Mouse (Mus musculus) liver, embryonic 16.5 days (tissue): ENCODE data around the gene Zfyve28. TPM values are rescaled to one million over a fixed set of nuclear protein-coding genes. Genes with fewer than 3 reads are reported as not detected.

Experiments
- ATAC-seq: fragments of 200-750 bp; cut with Nextera tagmentation; 2 replicates; pipeline ENCODE4 v1.8.0; 2017; ENCODE audit warnings: low read depth, mild to moderate bottlenecking, moderate number of reproducible peaks, moderate library complexity
- H3K27ac ChIP-seq: fragments of 300-500 bp; sonication (generic); 2 replicates; pipeline ENCODE4 v1.5.1; 2014; ENCODE audit warnings: mild to moderate bottlenecking, low read length
- H3K27me3 ChIP-seq: fragments of 300-500 bp; sonication (generic); 2 replicates; pipeline ENCODE4 v1.6.1; 2014; ENCODE audit warnings: low read depth, low read length, mixed read lengths; ENCODE audit not compliant: control insufficient read depth, insufficient read depth
- H3K36me3 ChIP-seq: fragments of 300-500 bp; sonication (generic); 2 replicates; pipeline ENCODE4 v1.6.1; 2014; ENCODE audit warnings: mild to moderate bottlenecking; ENCODE audit not compliant: control insufficient read depth, insufficient read depth
- H3K4me1 ChIP-seq: fragments of 300-500 bp; sonication (generic); 2 replicates; pipeline ENCODE4 v1.6.1; 2014; ENCODE audit warnings: low read depth, low read length, mixed read lengths; ENCODE audit not compliant: control insufficient read depth
- H3K4me2 ChIP-seq: fragments of 300-500 bp; sonication (generic); 2 replicates; pipeline ENCODE4 v1.6.1; 2014; ENCODE audit warnings: low read depth, low read length, mixed read lengths
- H3K4me3 ChIP-seq: fragments of 300-500 bp; sonication (generic); 2 replicates; pipeline ENCODE4 v1.5.1; 2014; ENCODE audit warnings: low read depth, mild to moderate bottlenecking, low read length
- H3K9ac ChIP-seq: fragments of 300-500 bp; sonication (generic); 2 replicates; pipeline ENCODE4 v1.6.1; 2014; ENCODE audit warnings: low read depth, low read length
- H3K9me3 ChIP-seq: fragments of 300-500 bp; sonication (generic); replicated peaks from 2 replicates; pipeline ENCODE4 v1.6.1; 2016; ENCODE audit warnings: low read length; ENCODE audit not compliant: control insufficient read depth
- WGBS: fragments of 180-500 bp; shearing (Covaris S2); extraction: QIAGEN DNeasy Blood & Tissue Kit; methylation state at CpG from one replicate; pipeline ENCODE4 v1.1.7; 2014; ENCODE audit not compliant: insufficient replicate concordance; 5-methylcytosine and 5-hydroxymethylcytosine counted together
- polyA plus RNA-seq: library from polyadenylated mRNA; unstranded; fragments of >200 nt; fragmentation: Nextera tagmentation; extraction: Ambion mirVana; gene quantifications from 2 replicates; pipeline ENCODE4 v1.2.1, GENCODE M21; 2015

The Zfyve28 gene
- polyA plus RNA-seq, 1 experiment from 2014 or later, result 0.11 TPM

DNA sequence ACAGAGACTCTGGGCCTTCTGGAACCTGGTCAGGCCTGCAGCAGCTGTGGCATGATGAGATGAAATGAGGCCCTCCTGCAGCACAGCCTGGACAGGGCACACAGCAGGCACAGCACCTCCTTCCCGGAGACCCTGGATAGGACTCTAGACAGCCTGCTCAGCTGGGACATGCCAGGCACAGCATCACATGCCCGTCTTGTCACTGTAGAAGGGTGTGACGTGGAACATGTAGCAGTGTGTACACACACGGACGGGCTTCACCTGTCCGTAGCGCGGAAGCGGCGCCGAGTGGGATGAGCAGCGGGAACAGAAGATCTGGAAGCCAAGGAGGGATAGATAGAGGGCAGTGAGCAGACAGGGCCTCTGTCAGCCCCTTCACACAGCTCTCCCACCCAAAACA is 92.5 kb downstream of the Zfyve28 start:
- no peaks in the 10 kb centered on the region for H3K9me3 ChIP-seq
- H3K27ac ChIP-seq, result no peak overlapping the region
- H3K4me2 ChIP-seq, result no peak overlapping the region
- H3K4me3 ChIP-seq, result no peak overlapping the region
- H3K4me1 ChIP-seq, result no peaks in the 10 kb centered on the region; the same call in 1 of the 2 replicates
- no peaks in the 10 kb centered on the region for H3K36me3 ChIP-seq
- ATAC-seq, result no peak
- WGBS, result 75% methylated on average over 12 of the region's 12 CpGs
- no peak overlapping the region for H3K9ac ChIP-seq
- H3K27me3 ChIP-seq, result no peaks in the 10 kb centered on the region

DNA sequence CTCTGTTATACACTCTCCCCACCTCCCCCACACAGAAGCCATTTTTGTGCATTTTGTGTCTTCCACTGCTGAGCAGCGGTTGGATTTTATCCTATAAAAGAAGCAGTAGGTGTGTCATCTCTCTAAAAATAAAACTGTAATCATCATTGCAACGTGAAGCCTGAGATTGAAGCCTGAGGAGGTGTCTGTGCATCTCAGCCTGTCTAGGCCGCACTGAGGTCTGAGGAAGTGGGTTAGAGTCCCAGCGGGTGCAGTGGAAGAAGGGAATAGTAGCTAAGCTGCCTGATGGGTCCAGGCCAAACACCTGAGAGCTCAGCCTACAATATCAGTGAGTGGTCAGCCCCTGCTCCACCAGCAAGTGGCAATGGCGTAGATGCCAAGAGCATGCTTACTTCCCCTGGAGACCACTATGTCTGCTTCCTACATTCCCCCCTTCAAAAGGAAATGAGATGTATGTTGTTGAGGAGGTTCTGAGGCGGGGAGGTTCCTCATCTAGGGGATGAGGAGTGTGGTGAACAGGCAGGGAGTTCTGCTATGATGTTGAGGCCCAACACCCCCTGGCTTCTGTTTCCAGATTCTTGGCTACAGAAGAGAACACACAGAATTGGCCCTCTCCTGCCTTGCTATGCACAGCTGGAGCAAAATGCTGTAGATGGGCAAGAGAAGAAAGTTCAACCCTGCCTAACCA is 93.1 kb downstream of the Zfyve28 start:
- Histone ChIP-seq H3K36me3 (no peaks in the 10 kb centered on the region), H3K27ac (no peak overlapping the region), H3K9ac (no peak overlapping the region), H3K4me1 (no peaks in the 10 kb centered on the region; the same call in 1 of the 2 replicates), H3K27me3 (no peaks in the 10 kb centered on the region), H3K4me2 (no peak overlapping the region), H3K4me3 (no peak overlapping the region), H3K9me3 (no peaks in the 10 kb centered on the region)
- ATAC-seq, result no peak
- 47% methylated on average over 6 of the region's 6 CpGs for WGBS

DNA sequence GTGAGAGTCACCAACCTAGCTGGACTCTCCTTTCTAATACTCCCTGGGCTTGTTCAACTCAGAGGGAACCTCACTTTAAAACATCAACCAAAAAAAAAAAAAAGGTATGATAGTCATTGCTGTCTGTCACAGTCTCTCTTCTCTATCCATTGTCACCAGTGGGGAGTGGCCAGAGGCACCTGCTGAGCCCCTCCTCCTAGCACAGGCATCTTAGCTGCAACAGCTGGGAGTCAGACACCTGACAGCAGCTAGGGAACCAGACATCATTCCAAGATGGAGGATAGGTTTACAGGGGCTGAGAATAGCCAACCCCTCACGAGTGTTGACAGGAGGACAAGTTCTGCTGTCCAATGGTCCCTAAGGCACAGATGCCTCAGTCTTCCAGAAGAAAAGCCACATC is 93.8 kb downstream of the Zfyve28 start:
- Histone ChIP-seq H3K4me1 (no peaks in the 10 kb centered on the region; the same call in 1 of the 2 replicates), H3K4me2 (no peak overlapping the region), H3K9me3 (no peaks in the 10 kb centered on the region), H3K27ac (no peak overlapping the region), H3K27me3 (no peaks in the 10 kb centered on the region), H3K36me3 (no peaks in the 10 kb centered on the region), H3K4me3 (no peak overlapping the region), H3K9ac (no peak overlapping the region)
- no peak for ATAC-seq
- WGBS, result 33% methylated on average over 1 of the region's 1 CpGs

DNA sequence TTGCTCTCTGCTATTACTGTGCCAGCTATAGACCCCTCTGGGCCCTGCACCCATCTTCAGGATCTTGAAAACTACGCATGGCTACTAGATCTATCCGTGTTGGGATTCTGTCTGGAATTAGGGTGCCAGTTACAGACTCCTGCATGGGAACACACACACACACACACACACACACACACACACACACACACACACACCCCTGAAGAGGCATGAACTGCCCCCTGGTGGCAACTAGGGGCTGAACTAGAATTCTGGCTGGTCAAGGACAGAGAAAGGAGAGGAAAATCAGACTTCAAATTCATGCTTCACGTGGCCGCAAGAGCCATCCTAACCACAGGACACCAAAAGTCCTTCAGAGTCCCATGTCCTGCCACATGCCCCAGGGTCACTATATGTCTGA is 96.4 kb downstream of the Zfyve28 start:
- Histone ChIP-seq H3K9ac (no peak overlapping the region), H3K4me2 (no peak overlapping the region), H3K4me3 (no peak overlapping the region), H3K4me1 (peaks cover 10% of the 10 kb centered on the region), H3K27me3 (no peaks in the 10 kb centered on the region), H3K9me3 (no peaks in the 10 kb centered on the region), H3K36me3 (no peaks in the 10 kb centered on the region), H3K27ac (no peak overlapping the region)
- ATAC-seq, result no peak
- 68% methylated on average over 4 of the region's 4 CpGs for WGBS

DNA sequence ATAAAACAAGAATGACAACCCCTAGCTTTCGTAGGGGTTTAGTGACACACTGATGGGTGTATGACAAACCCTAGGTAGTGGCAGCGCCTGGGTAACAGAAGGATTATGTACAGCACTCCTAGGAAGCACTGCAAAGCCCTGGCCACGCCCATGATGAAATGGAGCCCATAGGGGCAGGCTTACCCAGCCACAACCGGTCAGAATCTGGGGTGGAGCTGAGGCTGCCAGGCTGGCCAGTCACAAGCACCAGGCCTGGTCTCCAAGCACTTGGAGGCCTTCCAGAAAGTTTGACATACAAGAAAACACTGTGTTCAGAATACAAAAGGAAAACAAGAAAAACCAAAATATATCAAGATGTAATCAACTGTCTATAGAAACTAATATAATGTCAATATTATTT is 97.2 kb downstream of the Zfyve28 start:
- no peak for ATAC-seq
- Histone ChIP-seq H3K4me3 (no peak overlapping the region), H3K4me2 (no peak overlapping the region), H3K9me3 (no peaks in the 10 kb centered on the region), H3K27ac (no peak overlapping the region), H3K9ac (no peak overlapping the region), H3K36me3 (no peaks in the 10 kb centered on the region), H3K4me1 (peaks cover 18% of the 10 kb centered on the region), H3K27me3 (no peaks in the 10 kb centered on the region)
- 43% methylated on average over 4 of the region's 4 CpGs for WGBS

DNA sequence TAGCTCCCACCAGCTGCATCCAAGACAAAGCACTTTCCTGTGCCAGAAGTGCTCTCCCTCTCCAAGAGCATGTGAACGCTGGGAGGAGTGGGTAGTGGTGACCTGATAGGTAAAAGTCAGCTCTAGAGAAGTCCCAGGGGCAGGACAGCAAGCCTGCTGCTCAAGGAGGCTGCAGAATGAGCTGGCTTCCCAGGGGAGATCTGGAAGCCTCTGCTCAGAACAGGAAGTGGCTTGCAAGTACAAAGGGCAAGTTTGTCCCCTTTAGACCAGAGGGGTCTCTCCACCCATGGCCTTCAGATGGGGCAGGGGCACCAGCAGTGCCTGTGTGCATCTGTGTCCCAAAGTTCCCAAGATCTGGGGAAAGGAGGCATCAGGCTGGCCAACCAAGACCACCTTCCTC is 98.7 kb downstream of the Zfyve28 start:
- Histone ChIP-seq H3K4me2 (no peak overlapping the region), H3K27me3 (no peaks in the 10 kb centered on the region), H3K4me3 (no peak overlapping the region), H3K9ac (no peak overlapping the region), H3K4me1 (peaks cover 20% of the 10 kb centered on the region), H3K27ac (no peak overlapping the region), H3K36me3 (no peaks in the 10 kb centered on the region), H3K9me3 (no peaks in the 10 kb centered on the region)
- ATAC-seq, result no peak
- 58% methylated on average over 1 of the region's 1 CpGs for WGBS

DNA sequence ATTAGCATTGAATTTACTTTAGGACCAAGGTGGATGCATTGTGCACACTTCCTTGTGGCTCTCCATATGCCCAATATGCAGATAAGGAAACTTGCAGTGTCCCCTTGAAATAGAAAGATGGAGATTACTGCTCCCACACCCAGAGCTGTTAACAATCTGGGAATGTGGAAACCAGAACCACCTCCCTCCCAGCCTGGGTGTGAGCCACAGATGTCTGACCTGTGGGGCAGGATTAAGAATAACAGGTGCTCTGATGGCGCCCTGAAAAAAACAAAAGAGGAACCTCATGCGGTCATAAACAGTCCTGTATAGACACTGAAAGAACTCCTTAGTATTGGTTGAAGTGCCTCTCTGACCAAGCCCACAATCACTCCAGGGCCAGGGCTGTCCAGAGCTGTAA is 99.4 kb downstream of the Zfyve28 start:
- no peak for ATAC-seq
- Histone ChIP-seq H3K4me3 (no peak overlapping the region), H3K4me2 (peak overlapping the region; percentile 99), H3K4me1 (peaks cover 20% of the 10 kb centered on the region), H3K36me3 (no peaks in the 10 kb centered on the region), H3K9me3 (no peaks in the 10 kb centered on the region), H3K27ac (no peak overlapping the region), H3K27me3 (no peaks in the 10 kb centered on the region), H3K9ac (no peak overlapping the region)
- 32% methylated on average over 2 of the region's 2 CpGs for WGBS

DNA sequence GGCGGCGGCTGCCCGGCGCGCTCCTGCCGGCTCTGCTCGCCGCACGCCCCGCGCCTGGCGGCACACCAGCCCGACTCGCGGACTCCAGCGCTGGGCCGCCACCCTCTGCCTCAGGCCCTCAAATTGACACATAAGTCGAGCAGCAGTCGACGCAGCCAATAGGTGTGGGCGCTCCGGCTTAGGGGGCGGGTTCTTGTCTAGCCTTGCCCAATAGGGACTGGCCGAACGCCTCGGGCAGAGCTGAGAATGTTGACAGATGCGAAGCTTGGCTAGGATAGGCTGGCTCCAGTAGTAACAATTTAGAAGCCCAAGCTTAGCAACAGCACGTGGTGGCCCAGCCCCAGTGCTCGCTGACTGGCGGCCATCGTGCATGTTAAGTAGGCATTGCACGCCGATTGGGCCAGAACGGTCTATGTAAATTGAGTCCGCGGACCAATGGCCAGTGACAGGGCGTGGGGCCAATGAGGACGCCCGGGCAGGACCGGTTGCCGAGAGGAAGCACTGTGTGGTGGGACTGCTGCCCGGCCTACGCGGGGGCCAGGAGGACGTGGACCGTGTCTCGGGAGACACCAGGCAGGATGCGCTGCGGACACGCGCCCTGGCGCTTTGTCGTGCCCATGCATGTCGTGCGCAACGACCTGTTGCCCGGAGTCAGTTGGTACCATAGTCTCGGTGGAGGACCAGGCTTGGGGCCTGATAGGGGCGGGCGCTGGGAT is 100.5 kb downstream of the Zfyve28 start, which contains the start of gene Mxd4:
TSS of gene Mxd4 (minus strand) at position 120 of the 716 bp plus-strand sequence.
- peak within 1 kb of the TSS; percentile 99 for H3K4me2 ChIP-seq
- peak within 1 kb of the TSS; percentile 68 for H3K9ac ChIP-seq
- H3K27ac ChIP-seq, result peak within 1 kb of the TSS; percentile 92
- H3K36me3 ChIP-seq, result no peaks in the 10 kb centered on the region
- WGBS, result under 1% methylated on average over 49 of the region's 60 CpGs
- peak; percentile 94 for ATAC-seq
- H3K27me3 ChIP-seq, result no peaks in the 10 kb centered on the region
- peaks cover 20% of the 10 kb centered on the region for H3K4me1 ChIP-seq
- H3K9me3 ChIP-seq, result no peaks in the 10 kb centered on the region
- peak within 1 kb of the TSS; percentile 81 for H3K4me3 ChIP-seq

DNA sequence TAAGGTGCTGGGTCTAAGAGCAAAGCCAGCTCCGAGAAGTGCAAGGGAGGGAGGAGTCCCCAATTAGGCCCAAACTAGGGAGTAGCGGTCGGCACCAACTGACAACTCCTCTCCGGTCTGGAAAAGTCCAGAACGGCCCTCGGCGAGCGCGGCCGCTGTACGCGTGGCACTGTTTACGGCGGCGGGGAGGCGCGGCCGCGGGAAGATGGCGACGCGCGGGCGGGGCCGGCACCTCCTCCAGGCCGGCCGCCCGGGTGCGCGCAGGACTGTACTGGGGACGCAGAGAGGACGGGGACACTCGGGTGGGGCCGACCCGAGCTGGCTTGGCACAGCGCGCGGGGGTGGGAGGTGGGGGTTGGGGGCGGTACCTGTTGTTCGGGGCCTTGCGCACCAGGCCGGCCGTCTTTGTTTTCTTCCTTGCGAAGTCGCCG is 101.3 kb downstream of the Zfyve28 start:
- H3K36me3 ChIP-seq, result no peaks in the 10 kb centered on the region
- peak overlapping the region; percentile 81 for H3K4me3 ChIP-seq
- peak overlapping the region; percentile 92 for H3K27ac ChIP-seq
- no peaks in the 10 kb centered on the region for H3K27me3 ChIP-seq
- peak; percentile 27 for ATAC-seq
- H3K9me3 ChIP-seq, result no peaks in the 10 kb centered on the region
- under 1% methylated on average over 38 of the region's 46 CpGs for WGBS
- peak overlapping the region; percentile 99 for H3K4me2 ChIP-seq
- peaks cover 20% of the 10 kb centered on the region for H3K4me1 ChIP-seq
- peak overlapping the region; percentile 68 for H3K9ac ChIP-seq
